Mouse (Mus musculus): ENCODE results near the gene Ptpre.

DNA sequence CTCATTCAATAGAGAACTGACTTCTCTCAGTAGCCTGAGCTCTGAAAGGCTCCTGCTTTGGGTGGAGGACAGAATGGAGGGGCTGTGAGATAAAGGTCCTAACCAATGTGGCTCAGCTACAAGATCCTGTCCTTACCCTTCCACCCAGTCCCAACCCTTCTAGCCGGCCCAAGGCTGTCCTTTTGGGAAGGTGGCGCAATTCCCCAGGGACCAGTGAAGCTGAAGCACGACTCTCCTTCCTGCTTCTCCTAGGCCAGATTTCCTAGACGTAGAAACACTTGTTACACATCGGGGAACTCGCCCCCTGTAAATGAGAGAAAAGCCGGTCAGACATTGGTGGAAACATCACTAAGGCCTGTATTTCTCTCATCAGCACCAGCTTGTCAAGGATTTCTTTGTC lies 126.9 kb downstream of the Ptpre start:
- TF ChIP-seq CTCF (IDR thresholded peaks at IDR 0.05; ENCODE audit: low read depth, low read length) (no peak), POLR2A (IDR thresholded peaks at IDR 0.05; ENCODE audit: insufficient read depth, low read length) (no peak), EP300 (IDR thresholded peaks at IDR 0.05; ENCODE audit: insufficient read depth, low read depth, low read length) (no peak)

Measured in ES-Bruce4 (cell line).